Mouse (Mus musculus) forebrain, embryonic 14.5 days (tissue): ENCODE measurements around the gene Tmem50b. TPM values are rescaled to one million over a fixed set of nuclear protein-coding genes. Genes with fewer than 3 reads are reported as not detected.
A peak's percentile ranks its signal among the peaks of the same experiment; 100 is the strongest.

ENCODE experiments used
- ATAC-seq: fragments of 200-750 bp; cut with Nextera tagmentation; 2 replicates; pipeline ENCODE4 v1.8.0; 2017; ENCODE audit warnings: mild to moderate bottlenecking, moderate library complexity
- DNase-seq: peaks from one replicate; pipeline ENCODE4 v3.0.0-alpha.2; 2015; ENCODE audit warnings: low spot score
- H3K27ac ChIP-seq: fragments of 300-500 bp; sonication (generic); 2 replicates; pipeline ENCODE4 v1.5.1; 2014; ENCODE audit warnings: low read depth, mild to moderate bottlenecking, control low read depth, low read length, moderate library complexity
- H3K27me3 ChIP-seq: fragments of 300-500 bp; sonication (generic); replicated peaks from 2 replicates; pipeline ENCODE4 v1.6.1; 2014; ENCODE audit warnings: low read length, control low read depth, mixed read lengths; ENCODE audit not compliant: control insufficient read depth, insufficient read depth
- H3K36me3 ChIP-seq: fragments of 300-500 bp; sonication (generic); 2 replicates; pipeline ENCODE4 v1.6.1; 2014; ENCODE audit warnings: low read length, control low read depth; ENCODE audit not compliant: control insufficient read depth, insufficient read depth
- H3K4me1 ChIP-seq: fragments of 300-500 bp; sonication (generic); 2 replicates; pipeline ENCODE4 v1.6.1; 2014; ENCODE audit warnings: antibody characterized with exemption, low read length, control low read depth; ENCODE audit not compliant: control insufficient read depth, insufficient read depth
- H3K4me2 ChIP-seq: fragments of 300-500 bp; sonication (generic); 2 replicates; pipeline ENCODE4 v1.6.1; 2014; ENCODE audit warnings: mild to moderate bottlenecking, control low read depth, low read length
- H3K4me3 ChIP-seq: fragments of 300-500 bp; sonication (generic); 2 replicates; pipeline ENCODE4 v1.5.1; 2014; ENCODE audit warnings: low read depth, low read length, control low read depth
- H3K9ac ChIP-seq: fragments of 300-500 bp; sonication (generic); 2 replicates; pipeline ENCODE4 v1.6.1; 2014; ENCODE audit warnings: mild to moderate bottlenecking, low read length, control low read depth, moderate library complexity
- H3K9me3 ChIP-seq: fragments of 300-500 bp; sonication (generic); replicated peaks from 2 replicates; pipeline ENCODE4 v1.6.1; 2016; ENCODE audit warnings: low read length, control low read depth, mixed read lengths; ENCODE audit not compliant: control insufficient read depth
- WGBS: fragments of 180-500 bp; shearing (Covaris S2); extraction: QIAGEN DNeasy Blood & Tissue Kit; methylation state at CpG from one replicate; pipeline ENCODE4 v1.1.7; 2014; 5-methylcytosine and 5-hydroxymethylcytosine counted together
- polyA plus RNA-seq: library from polyadenylated mRNA; unstranded; fragments of >200 nt; fragmentation: Nextera tagmentation; extraction: Ambion mirVana; gene quantifications from 2 replicates; pipeline ENCODE4 v1.2.1, GENCODE M21; 2014

Tmem50b gene
- polyA plus RNA-seq, 1 experiment from 2014 or later, result 105 TPM

GRCm38 (mm10) chr16:91565292-91565951, 32.2 kb downstream of the Tmem50b start:
- no peak overlapping the region for H3K4me2 ChIP-seq
- WGBS, result 80% methylated on average over 9 of the region's 9 CpGs
- peaks cover 18% of the 10 kb centered on the region for H3K36me3 ChIP-seq
- no peaks in the 10 kb centered on the region for H3K4me1 ChIP-seq
- no peaks in the 10 kb centered on the region for H3K27me3 ChIP-seq
- no peak overlapping the region for H3K27ac ChIP-seq
- DNase-seq (no peak), ATAC-seq (no peak)
- H3K9ac ChIP-seq, result no peak overlapping the region
- no peak overlapping the region for H3K4me3 ChIP-seq
- no peaks in the 10 kb centered on the region for H3K9me3 ChIP-seq

DNA sequence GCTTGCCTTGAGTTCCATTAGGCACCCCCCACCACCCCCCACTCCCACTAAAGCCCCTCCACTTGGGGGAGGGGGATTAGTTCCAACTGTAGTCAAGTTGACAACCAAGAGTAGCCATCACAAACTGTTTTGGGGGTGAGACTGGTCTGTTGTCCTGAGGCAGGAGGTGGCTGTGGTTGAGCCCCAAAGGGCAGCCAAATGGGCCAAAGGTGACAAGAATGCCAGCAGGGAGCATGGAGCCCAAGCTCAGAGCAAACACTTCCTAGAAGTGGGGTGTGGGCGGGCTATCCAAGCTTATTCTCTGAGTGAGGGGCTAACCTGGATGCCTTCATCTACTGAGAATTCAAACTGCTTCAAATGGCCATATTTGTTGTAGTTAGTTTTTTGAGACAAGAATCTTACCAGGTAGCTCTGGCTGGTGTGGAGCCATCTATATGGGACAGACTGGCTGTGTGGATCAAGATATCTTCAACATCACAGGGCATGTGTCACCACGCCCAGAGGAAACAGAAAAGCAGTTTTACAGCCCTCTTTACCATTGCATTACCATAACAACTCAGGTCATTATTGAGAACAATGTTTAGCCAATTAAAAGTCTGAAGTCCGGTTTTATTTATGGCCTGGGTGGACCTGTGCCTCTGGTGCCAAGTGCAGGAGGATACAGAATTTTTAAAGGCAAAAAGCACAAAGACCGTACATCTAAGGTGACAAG, 32.9 kb downstream of the Tmem50b start:
- no peaks in the 10 kb centered on the region for H3K27me3 ChIP-seq
- 77% methylated on average over 4 of the region's 4 CpGs for whole genome bisulfite sequencing
- no peak overlapping the region for H3K4me3 ChIP-seq
- no peak overlapping the region for H3K27ac ChIP-seq
- peaks cover 20% of the 10 kb centered on the region for H3K36me3 ChIP-seq
- H3K4me1 ChIP-seq, result no peaks in the 10 kb centered on the region
- no peaks in the 10 kb centered on the region for H3K9me3 ChIP-seq
- no peak overlapping the region for H3K9ac ChIP-seq
- H3K4me2 ChIP-seq, result no peak overlapping the region
- no peak for ATAC-seq
- no peak for DNase-seq

DNA sequence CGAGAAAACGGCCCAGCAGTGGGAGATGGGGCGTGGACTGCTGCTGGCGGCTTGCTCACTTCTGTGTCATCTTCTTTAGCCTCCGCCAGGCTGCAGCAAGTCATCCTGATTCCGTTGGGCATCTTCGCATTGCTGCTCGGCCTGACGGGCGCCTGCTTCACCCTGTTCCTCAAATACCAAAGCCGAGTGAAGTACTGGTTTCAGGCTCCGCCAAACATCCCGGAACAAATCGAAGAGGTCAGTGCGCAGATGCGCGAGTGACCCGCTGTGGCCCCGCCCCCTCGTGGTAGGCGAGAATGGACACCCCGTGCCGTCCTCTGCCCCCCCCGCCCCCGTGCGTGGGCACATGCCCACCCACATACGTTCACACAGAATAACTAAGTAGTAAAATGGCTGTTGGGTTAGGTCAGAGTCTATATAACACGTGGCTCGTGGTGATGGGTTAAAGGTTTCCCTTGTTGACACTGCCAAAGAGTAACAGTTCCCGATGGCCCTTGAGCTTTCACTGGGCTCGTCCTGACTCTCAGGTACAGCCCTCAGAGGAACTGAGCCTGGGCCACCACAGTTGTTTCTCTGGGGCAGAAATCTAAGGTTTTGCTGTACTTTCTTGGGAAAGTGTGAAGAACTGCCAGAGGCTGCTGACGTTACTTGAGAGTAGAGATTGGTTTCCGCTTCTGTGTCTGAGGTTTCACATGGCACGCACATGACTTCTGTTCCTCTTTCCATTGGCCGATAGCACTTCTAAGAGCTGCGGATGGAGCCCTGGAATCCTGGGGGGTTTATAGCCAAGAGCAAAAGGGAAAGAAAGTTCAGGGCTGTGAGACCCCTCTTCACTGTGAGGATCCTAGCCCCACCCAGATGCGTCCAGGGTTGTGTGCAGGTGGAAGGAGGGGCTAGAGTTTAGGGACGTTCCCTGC, 35.8 kb downstream of the Tmem50b start:
- no peak for ATAC-seq
- no peaks in the 10 kb centered on the region for H3K4me1 ChIP-seq
- H3K9me3 ChIP-seq, result no peaks in the 10 kb centered on the region
- H3K36me3 ChIP-seq, result peaks cover 33% of the 10 kb centered on the region
- no peaks in the 10 kb centered on the region for H3K27me3 ChIP-seq
- no peak overlapping the region for H3K4me2 ChIP-seq
- no peak for DNase-seq
- WGBS, result 80% methylated on average over 38 of the region's 38 CpGs
- no peak overlapping the region for H3K9ac ChIP-seq
- H3K27ac ChIP-seq, result no peak overlapping the region
- H3K4me3 ChIP-seq, result no peak overlapping the region

DNA sequence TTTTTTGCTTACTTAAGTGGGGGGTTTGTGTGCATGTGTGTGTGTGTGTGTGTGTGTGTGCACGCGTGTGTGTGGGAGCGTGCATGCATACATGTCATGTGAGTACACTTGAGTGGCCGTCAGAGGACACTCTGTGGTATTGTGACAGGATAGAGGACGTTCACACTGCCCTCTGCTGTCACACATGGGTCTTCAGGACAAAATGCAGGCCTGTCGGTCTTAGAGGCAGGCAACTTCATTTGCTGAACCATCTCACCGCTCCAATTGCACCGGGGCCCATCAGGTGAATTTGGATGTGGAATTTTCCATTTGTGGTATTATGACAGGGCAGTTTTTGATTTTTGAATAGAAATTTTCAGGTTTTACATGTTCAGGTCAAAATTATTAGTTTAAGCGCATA, 36.5 kb downstream of the Tmem50b start:
- DNase-seq (peak; percentile 41), ATAC-seq (peak; percentile 48; the same call in 1 of the 2 replicates)
- no peaks in the 10 kb centered on the region for H3K27me3 ChIP-seq
- no peak overlapping the region for H3K4me2 ChIP-seq
- no peak overlapping the region for H3K9ac ChIP-seq
- H3K27ac ChIP-seq, result no peak overlapping the region
- H3K4me3 ChIP-seq, result no peak overlapping the region
- no peaks in the 10 kb centered on the region for H3K9me3 ChIP-seq
- no peaks in the 10 kb centered on the region for H3K4me1 ChIP-seq
- 59% methylated on average over 9 of the region's 9 CpGs for WGBS
- peaks cover 33% of the 10 kb centered on the region for H3K36me3 ChIP-seq

- Histone ChIP-seq H3K36me3 (peaks cover 36% of the 10 kb centered on the region), H3K27ac (no peak overlapping the region), H3K4me1 (no peaks in the 10 kb centered on the region), H3K4me3 (no peak overlapping the region), H3K9me3 (no peaks in the 10 kb centered on the region), H3K4me2 (no peak overlapping the region), H3K9ac (no peak overlapping the region), H3K27me3 (no peaks in the 10 kb centered on the region)
- 82% methylated on average over 15 of the region's 15 CpGs for WGBS
- DNase-seq (no peak), ATAC-seq (no peak)
These were observed 39.9 kb downstream of the Tmem50b start for GRCm38 (mm10) chr16:91557693-91558092.

GRCm38 (mm10) chr16:91557214-91557613, 40.4 kb downstream of the Tmem50b start:
- H3K36me3 ChIP-seq, result peaks cover 32% of the 10 kb centered on the region
- DNase-seq (no peak), ATAC-seq (no peak)
- no peak overlapping the region for H3K27ac ChIP-seq
- no peaks in the 10 kb centered on the region for H3K9me3 ChIP-seq
- H3K9ac ChIP-seq, result no peak overlapping the region
- no peaks in the 10 kb centered on the region for H3K27me3 ChIP-seq
- whole genome bisulfite sequencing, result 93% methylated on average over 7 of the region's 7 CpGs
- H3K4me2 ChIP-seq, result no peak overlapping the region
- H3K4me1 ChIP-seq, result no peaks in the 10 kb centered on the region
- no peak overlapping the region for H3K4me3 ChIP-seq

- H3K27me3 ChIP-seq, result no peaks in the 10 kb centered on the region
- H3K4me2 ChIP-seq, result no peak overlapping the region
- DNase-seq (no peak), ATAC-seq (no peak)
- H3K4me1 ChIP-seq, result no peaks in the 10 kb centered on the region
- no peak overlapping the region for H3K27ac ChIP-seq
- H3K9ac ChIP-seq, result no peak overlapping the region
- H3K9me3 ChIP-seq, result no peaks in the 10 kb centered on the region
- 87% methylated on average over 15 of the region's 15 CpGs for WGBS
- H3K36me3 ChIP-seq, result peaks cover 26% of the 10 kb centered on the region
- no peak overlapping the region for H3K4me3 ChIP-seq
These were observed 40.9 kb downstream of the Tmem50b start for GRCm38 (mm10) chr16:91556659-91557058.

GRCm38 (mm10) chr16:91555017-91555605, 42.5 kb downstream of the Tmem50b start:
- no peak overlapping the region for H3K4me2 ChIP-seq
- no peaks in the 10 kb centered on the region for H3K9me3 ChIP-seq
- H3K36me3 ChIP-seq, result peaks cover 25% of the 10 kb centered on the region
- ATAC-seq, result no peak
- no peaks in the 10 kb centered on the region for H3K27me3 ChIP-seq
- H3K9ac ChIP-seq, result no peak overlapping the region
- no peaks in the 10 kb centered on the region for H3K4me1 ChIP-seq
- 86% methylated on average over 8 of the region's 8 CpGs for WGBS
- no peak for DNase-seq
- H3K4me3 ChIP-seq, result no peak overlapping the region
- no peak overlapping the region for H3K27ac ChIP-seq
